Mouse (Mus musculus): Measurements from ENCODE around the gene Vmn2r101. TPM values are rescaled to one million over a fixed set of nuclear protein-coding genes. Genes with fewer than 3 reads are reported as not detected.

Vmn2r101 gene
- not detected for polyA plus RNA-seq (2014; fragmentation: Illumina TruSeq; extraction: RNeasy Lipid Tissue Mini Kit (QIAGEN cat#74804); ENCODE audit: insufficient read depth, low read depth, low replicate concordance)

GRCm38 (mm10) chr17:19576927-19577326, at the start of gene Vmn2r101:
Gene Vmn2r101, plus strand, starts transcription at chr17:19577227.

GRCm38 (mm10) chr17:19660028-19660427, 83.0 kb downstream of the Vmn2r101 start, which contains the start of gene Vmn2r102:
Gene Vmn2r102, plus strand, starts transcription at chr17:19660328.

Other genes starting within 250 kb of the Vmn2r101 start
- gene Vmn2r99, start 215.3 kb upstream of the Vmn2r101 start, polyA plus RNA-seq (2014; fragmentation: Illumina TruSeq; extraction: RNeasy Lipid Tissue Mini Kit (QIAGEN cat#74804); ENCODE audit: insufficient read depth, low read depth, low replicate concordance) = not detected
- not detected for gene Vmn2r100, start 72.5 kb upstream of the Vmn2r101 start, polyA plus RNA-seq (2014; fragmentation: Illumina TruSeq; extraction: RNeasy Lipid Tissue Mini Kit (QIAGEN cat#74804); ENCODE audit: insufficient read depth, low read depth, low replicate concordance)
- gene Vmn2r102, start 83.1 kb downstream of the Vmn2r101 start, polyA plus RNA-seq (2014; fragmentation: Illumina TruSeq; extraction: RNeasy Lipid Tissue Mini Kit (QIAGEN cat#74804); ENCODE audit: insufficient read depth, low read depth, low replicate concordance) = not detected
- gene Vmn2r103, start 196.1 kb downstream of the Vmn2r101 start, polyA plus RNA-seq (2014; fragmentation: Illumina TruSeq; extraction: RNeasy Lipid Tissue Mini Kit (QIAGEN cat#74804); ENCODE audit: insufficient read depth, low read depth, low replicate concordance) = not detected

Data from lung, adult 10 weeks (tissue).